Mouse (Mus musculus) thymus, adult 2 months (tissue): ENCODE data around the gene Tchp. TPM values are rescaled to one million over a fixed set of nuclear protein-coding genes. Genes with fewer than 3 reads are reported as not detected.

Experiments
- DNase-seq: peaks from one replicate; pipeline ENCODE4 v3.0.0; 2021
- H3K27ac ChIP-seq: fragments of 200-500 bp; 2 replicates; pipeline ENCODE4 v1.5.1; 2012; ENCODE audit warnings: low read length, control low read depth; ENCODE audit not compliant: control insufficient read depth, insufficient read depth
- H3K27me3 ChIP-seq: fragments of 200-500 bp; 2 replicates; pipeline ENCODE4 v1.6.1; 2012; ENCODE audit warnings: mild to moderate bottlenecking, low read length, moderate library complexity, mixed read lengths; ENCODE audit not compliant: control insufficient read depth, insufficient read depth
- H3K36me3 ChIP-seq: fragments of 200-500 bp; 2 replicates; pipeline ENCODE4 v1.6.1; 2012; ENCODE audit warnings: mild to moderate bottlenecking, low read length, moderate library complexity; ENCODE audit not compliant: control insufficient read depth, insufficient read depth
- H3K4me1 ChIP-seq: fragments of 200-500 bp; replicated peaks from 2 replicates; pipeline ENCODE4 v1.6.1; 2012; ENCODE audit warnings: low read length; ENCODE audit not compliant: control insufficient read depth, insufficient read depth
- H3K4me3 ChIP-seq: fragments of 200-500 bp; 2 replicates; pipeline ENCODE4 v1.5.1; 2012; ENCODE audit warnings: mild to moderate bottlenecking, low read length, control low read depth, moderate library complexity; ENCODE audit not compliant: control insufficient read depth, insufficient read depth
- CTCF ChIP-seq: fragments of 200-500 bp; IDR thresholded peaks from 2 replicates; pipeline ENCODE4 v1.5.1; 2012; ENCODE audit warnings: mild to moderate bottlenecking, control low read depth, low read length, moderate library complexity, borderline replicate concordance; ENCODE audit not compliant: control insufficient read depth, poor library complexity, insufficient read depth; ENCODE audit errors: extremely low read depth
- POLR2A ChIP-seq: fragments of 200-500 bp; IDR thresholded peaks from 2 replicates; pipeline ENCODE4 v1.6.1; 2012; ENCODE audit warnings: mild to moderate bottlenecking, low read length, control low read depth, moderate library complexity; ENCODE audit not compliant: control insufficient read depth, poor library complexity, insufficient read depth; ENCODE audit errors: extremely low read depth
- WGBS: fragments of 180-500 bp; shearing (Covaris S2); methylation state at CpG from one replicate; pipeline ENCODE4 v1.1.7; 2018; 5-methylcytosine and 5-hydroxymethylcytosine counted together
- polyA plus RNA-seq: library from polyadenylated mRNA; depleted of rRNA; stranded (reverse); fragments of >200 nt; gene quantifications from 2 replicates; pipeline ENCODE4 v1.2.3, GENCODE M21; 2012

Gene Tchp
- polyA plus RNA-seq, 1 experiment = 25.6 TPM

GRCm38 (mm10) chr5:114667228-114667856, 40.2 kb upstream of the Tchp start:
- TF ChIP-seq POLR2A (peak; percentile 41; the same call in 1 of the 2 replicates), CTCF (peak; percentile 100)
- peak overlapping the region; percentile 12; the same call in 1 of the 2 replicates for H3K4me3 ChIP-seq
- 1% methylated on average over 36 of the region's 36 CpGs for WGBS
- peaks cover 15% of the 10 kb centered on the region for H3K36me3 ChIP-seq
- H3K27me3 ChIP-seq = no peaks in the 10 kb centered on the region
- DNase-seq = peak; percentile 99
- peak overlapping the region; percentile 54; the same call in 1 of the 2 replicates for H3K27ac ChIP-seq
- peaks cover 2% of the 10 kb centered on the region for H3K4me1 ChIP-seq

- 82% methylated on average over 5 of the region's 5 CpGs for WGBS
These were observed 38.5 kb upstream of the Tchp start for GRCm38 (mm10) chr5:114669014-114669413.

GRCm38 (mm10) chr5:114673114-114673513, 34.4 kb upstream of the Tchp start:
- DNase-seq = no peak
- Histone ChIP-seq H3K4me1 (no peaks in the 10 kb centered on the region), H3K4me3 (no peak overlapping the region), H3K36me3 (peaks cover 37% of the 10 kb centered on the region), H3K27me3 (no peaks in the 10 kb centered on the region), H3K27ac (no peak overlapping the region)
- TF ChIP-seq POLR2A (no peak), CTCF (0 out of 2 replicates have a peak, but pooled peaks have one; percentile 13)
- WGBS = 98% methylated on average over 13 of the region's 13 CpGs

More at GRCm38 (mm10) chr5:114669014-114669413, 38.5 kb upstream of the Tchp start:
- TF ChIP-seq POLR2A (no peak), CTCF (no peak)
- H3K27ac ChIP-seq = no peak overlapping the region
- H3K4me1 ChIP-seq = peaks cover 2% of the 10 kb centered on the region
- DNase-seq = no peak
- H3K27me3 ChIP-seq = no peaks in the 10 kb centered on the region
- no peak overlapping the region for H3K4me3 ChIP-seq
- peaks cover 15% of the 10 kb centered on the region for H3K36me3 ChIP-seq

- Histone ChIP-seq H3K36me3 (peaks cover 33% of the 10 kb centered on the region), H3K4me3 (no peak overlapping the region), H3K27me3 (no peaks in the 10 kb centered on the region), H3K27ac (no peak overlapping the region), H3K4me1 (peaks cover 4% of the 10 kb centered on the region)
- TF ChIP-seq CTCF (no peak), POLR2A (no peak)
- WGBS = 91% methylated on average over 8 of the region's 8 CpGs
- no peak for DNase-seq
These were observed 33.0 kb upstream of the Tchp start for GRCm38 (mm10) chr5:114674594-114674993.

DNA sequence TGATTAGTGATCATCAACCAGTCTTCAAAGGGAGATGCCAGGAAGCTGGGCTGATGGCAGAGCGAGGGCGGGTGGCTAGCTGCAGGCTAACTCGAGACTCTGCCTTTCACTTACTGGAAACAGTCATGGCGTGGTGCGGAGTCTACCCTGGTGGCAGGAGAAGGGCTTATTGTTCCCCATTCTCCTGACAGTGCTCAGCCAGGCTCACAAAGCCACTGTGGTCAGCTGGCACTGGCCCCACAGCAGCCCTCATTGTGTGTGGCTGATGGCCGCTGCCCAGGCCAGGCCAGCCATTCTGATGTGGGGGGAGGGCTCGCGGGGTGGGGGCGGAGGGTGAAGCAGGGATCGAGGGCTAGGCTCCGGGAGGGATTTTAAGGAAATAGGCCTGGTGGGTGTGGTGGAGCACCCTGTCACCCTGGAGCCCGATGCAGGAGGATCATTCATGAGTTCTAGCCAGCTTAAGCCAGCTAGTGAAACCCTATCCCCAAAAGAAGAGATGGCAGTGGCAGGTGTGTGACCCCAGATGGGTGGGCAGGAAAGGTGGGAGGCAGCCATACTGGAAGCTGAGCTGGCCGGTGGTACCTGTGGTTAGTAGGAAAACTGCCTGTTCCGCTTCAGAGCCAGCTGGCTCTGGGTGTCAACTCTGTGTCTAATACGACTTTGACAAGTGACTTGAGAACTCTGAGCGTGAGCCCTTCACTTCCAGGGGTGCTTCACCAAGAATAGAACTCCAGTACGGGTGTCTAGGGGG, 27.5 kb upstream of the Tchp start:
- Histone ChIP-seq H3K4me1 (peaks cover 35% of the 10 kb centered on the region), H3K27ac (peak overlapping the region; percentile 90), H3K36me3 (peaks cover 22% of the 10 kb centered on the region), H3K27me3 (no peaks in the 10 kb centered on the region), H3K4me3 (no peak overlapping the region)
- no peak for DNase-seq
- TF ChIP-seq POLR2A = no peak
- TF ChIP-seq CTCF = no peak
- 34% methylated on average over 17 of the region's 17 CpGs for WGBS

DNA sequence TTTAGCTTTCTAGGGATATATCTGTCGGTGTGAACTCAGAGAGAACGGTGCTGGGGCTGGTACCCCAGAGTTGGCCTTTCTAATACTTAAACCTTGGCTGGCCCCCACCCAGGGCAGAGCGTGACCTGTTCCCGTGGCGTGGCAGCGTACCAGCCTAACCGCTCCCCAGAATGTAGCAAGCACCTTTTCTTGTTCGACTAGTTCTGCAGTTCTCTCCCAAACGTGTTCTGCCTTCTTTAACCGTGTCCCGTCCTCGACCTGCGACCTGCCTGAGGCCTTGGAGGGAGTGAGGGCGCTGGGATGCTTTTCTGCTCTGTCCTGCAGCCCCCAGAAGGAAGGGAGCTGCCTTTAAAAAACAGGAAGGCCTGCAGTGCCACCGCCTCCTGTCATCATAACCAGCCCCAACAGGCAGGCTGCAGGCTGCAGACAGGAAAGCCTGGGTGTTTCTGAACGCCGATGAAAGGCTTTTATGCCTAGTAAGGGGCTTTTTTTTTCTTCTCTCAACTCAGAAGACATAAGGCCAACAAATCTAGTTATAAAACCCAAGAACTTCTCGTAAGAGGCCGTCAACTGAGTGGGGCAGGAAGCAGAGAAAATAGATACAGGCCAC, 26.8 kb upstream of the Tchp start:
- Histone ChIP-seq H3K4me3 (peak overlapping the region; percentile 25), H3K36me3 (peaks cover 17% of the 10 kb centered on the region), H3K27me3 (no peaks in the 10 kb centered on the region), H3K4me1 (peaks cover 42% of the 10 kb centered on the region), H3K27ac (peak overlapping the region; percentile 90)
- TF ChIP-seq CTCF (no peak), POLR2A (0 out of 2 replicates have a peak, but pooled peaks have one; percentile 34)
- 9% methylated on average over 19 of the region's 19 CpGs for WGBS
- peak; percentile 58 for DNase-seq
